Mouse (Mus musculus): ENCODE results near the gene Tab2. TPM values are rescaled to one million over a fixed set of nuclear protein-coding genes. Genes with fewer than 3 reads are reported as not detected.

Gene Tab2
- total RNA-seq (2015) (290 and 301 TPM in 2 replicates), total RNA-seq (2017) (105 and 120 TPM in 2 replicates)

DNA sequence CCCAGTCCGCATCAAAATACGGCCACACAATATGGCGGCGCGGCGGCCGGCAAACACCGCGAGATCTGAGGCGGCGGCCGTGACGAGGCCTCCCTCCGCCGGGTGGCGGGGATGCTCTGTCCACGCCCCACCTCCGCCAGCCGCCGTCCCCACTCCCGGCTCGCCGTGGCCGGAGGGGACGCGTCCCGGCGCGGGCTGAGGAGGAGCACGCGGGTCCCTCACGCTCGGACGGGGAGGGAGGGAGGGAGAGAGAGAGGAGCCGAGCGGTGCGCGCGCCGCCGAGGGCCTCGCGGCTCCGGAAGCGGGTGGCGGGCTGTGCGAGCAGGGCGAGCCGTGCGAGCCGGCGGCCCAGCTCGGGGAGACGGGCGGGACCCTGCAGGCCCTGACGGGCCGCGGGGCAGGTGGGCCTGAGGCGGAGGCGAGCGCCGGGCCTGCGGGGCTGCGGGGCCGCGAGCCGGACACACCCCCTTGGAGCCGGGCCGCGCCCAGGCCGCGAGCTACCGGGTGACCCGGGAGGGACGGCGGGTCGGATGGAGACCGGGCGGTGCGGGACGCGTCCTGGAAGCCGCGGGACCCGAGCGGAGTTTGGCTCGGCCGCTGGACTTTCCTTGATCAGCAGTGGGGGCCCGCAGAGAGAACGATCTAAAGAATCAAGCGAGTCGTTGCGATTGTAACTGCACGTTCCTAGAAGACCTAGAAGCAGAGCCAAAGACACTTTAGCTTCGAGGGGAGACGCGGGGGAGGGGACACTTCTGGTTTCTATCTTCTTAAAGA is at the start of gene Tab2:
Gene Tab2 (minus strand): TSS at position 3 of the 774 bp plus-strand sequence.
- peak; percentile 90 for ATAC-seq (ENCODE audit: poor library complexity, severe bottlenecking)

DNA sequence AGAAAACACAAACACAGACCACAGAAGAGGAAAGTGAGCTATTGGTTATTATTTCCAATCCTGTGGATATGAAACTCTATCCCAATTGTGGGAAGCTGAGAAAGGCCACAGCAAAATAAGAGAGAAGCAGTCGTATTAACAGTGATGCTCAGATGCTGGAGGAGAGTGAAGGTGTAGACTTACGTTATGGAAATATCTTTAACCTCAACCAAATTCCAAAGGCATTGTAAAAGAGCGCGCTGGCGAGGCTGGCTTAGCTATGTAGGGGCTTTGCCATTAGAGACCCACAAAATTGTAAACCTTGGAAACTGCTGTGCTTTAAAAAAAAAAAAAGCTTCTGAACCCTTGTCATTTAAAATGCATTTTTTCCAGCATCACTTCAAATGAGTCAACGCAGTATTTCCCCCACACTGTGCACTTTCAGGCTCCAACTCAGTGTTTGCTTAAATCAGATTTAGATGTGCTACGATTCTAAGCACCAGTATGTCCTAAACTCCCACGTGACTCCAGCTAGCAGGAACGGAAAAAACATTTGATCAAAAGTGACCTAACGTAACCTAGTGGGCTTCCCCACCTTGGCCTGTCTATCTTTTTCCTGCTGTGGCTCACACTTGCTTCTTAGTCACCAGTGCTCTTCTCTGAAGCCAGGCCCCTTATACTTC is 36.4 kb upstream of the Tab2 start:
- ATAC-seq (ENCODE audit: poor library complexity, severe bottlenecking) = no peak

DNA sequence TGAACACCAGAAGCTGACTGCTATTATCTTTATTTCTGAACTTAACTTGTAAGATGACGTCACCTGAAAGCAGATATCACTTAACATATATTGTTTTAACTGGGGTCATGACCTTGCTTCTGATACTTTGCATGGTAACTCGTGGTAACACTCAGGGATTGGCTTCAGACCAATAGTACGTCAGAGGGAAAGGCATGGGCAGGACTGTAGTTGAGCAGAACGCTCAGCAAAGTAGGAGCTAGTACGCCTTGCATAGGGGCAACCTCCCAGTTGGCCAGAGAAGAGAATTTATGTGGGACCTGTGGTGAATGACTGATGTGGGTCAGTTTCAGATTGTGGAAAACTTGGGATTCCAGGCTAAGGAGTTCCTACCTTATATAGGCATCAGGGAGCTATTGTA is 35.6 kb upstream of the Tab2 start:
- ATAC-seq (ENCODE audit: poor library complexity, severe bottlenecking) = no peak

DNA sequence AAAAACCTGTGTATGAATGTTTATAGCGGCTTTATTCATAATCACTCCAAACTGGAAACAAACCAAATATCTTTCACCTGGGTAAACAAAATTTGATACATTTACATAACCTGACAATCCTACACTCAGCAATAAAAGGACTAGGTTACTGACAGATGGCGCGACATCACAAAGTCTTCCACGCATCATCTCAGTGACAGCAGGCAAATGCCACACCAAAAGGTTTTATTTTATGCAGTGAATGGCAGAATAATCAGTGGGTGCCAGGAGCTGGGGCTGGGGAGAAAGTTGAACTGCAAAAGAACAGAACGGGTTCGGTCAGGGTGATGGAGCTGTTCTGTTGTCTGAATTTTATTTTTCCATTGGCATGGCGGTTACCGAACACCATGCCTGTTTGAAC is 31.5 kb upstream of the Tab2 start:
- ATAC-seq (ENCODE audit: poor library complexity, severe bottlenecking) = no peak

DNA sequence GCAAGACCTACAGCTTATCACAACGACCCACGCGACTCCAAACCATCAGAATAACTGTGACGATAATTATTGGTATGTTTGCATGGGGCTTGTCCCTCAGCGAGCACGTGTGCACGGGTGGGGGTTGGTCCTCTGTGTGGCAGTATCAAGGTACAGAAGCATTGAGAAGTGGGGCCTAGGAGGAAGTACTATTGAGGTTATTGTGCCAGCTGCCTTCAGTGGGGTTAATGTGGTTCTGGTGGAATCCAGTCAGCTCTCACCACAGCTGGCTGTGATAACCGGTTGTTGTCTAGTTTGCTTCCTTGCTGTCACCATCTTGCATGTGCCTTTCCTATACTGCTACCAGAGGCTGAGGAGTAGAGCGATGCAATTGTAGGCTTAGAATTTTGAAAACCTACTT is 20.4 kb upstream of the Tab2 start:
- ATAC-seq (ENCODE audit: poor library complexity, severe bottlenecking) = peak; percentile 91

DNA sequence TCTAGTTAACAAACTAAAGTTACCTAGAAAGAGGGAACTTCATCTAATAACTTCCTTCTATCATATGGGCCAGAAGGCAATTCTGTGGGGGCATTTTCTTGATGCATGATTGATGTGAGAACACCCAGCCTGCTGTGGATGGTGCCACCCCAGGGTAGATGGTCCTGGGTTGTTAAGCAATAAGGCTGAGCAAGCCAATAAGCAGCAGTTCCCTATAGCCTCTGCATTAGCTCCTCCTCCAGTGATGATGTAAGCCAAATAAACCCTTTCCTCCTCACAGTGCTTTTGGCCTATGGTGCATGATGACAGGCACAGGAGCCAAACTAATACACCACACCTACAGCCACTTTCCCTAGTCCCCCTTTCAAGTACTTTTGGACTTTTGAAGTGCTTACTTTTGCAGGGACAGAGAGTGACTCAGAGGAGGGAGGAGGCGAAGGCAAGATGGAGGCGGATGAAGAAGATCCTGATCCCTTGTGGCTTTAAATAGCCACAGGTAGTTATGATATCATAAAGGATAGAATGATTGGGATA is 12.8 kb upstream of the Tab2 start:
- ATAC-seq (ENCODE audit: poor library complexity, severe bottlenecking) = peak; percentile 68

DNA sequence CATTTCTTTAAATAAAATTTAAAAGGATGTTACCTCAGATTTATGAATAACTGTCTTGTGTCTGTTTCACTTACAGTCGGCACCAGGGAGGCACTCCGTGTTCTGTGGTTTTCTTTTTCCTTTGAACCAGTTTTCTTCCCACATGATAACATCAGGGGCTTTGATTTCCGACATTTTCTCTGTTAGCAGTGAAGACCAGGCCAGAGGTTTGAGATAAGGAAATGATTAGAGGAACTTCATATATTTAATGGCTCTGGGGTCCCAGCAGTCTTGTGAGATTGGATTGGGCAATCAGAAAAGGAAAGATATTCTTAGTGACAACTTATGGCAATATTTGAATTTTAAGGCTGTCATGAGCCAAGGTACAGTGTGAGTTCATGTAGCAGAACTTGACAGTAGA is 11.1 kb upstream of the Tab2 start:
- ATAC-seq (ENCODE audit: poor library complexity, severe bottlenecking) = no peak

DNA sequence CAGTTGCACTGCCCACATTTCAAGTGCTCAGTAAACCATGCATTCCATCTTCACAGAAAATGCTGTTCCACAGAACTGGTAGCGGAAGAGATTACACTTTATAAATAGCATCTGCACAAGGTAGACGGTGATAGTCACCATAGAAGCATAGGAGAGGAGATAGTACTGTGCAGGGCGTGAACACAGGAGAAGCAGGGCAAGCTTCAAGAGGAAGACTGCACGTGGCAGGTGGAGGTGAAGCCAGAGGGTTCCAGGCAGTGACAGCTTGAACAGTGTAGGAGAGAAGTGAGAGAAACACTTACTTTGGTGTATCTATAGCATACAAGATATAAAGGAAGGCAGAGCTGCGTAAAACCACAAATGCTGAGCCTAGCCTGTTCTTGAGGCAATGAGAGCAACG is 3.0 kb upstream of the Tab2 start:
- no peak for ATAC-seq (ENCODE audit: poor library complexity, severe bottlenecking)

DNA sequence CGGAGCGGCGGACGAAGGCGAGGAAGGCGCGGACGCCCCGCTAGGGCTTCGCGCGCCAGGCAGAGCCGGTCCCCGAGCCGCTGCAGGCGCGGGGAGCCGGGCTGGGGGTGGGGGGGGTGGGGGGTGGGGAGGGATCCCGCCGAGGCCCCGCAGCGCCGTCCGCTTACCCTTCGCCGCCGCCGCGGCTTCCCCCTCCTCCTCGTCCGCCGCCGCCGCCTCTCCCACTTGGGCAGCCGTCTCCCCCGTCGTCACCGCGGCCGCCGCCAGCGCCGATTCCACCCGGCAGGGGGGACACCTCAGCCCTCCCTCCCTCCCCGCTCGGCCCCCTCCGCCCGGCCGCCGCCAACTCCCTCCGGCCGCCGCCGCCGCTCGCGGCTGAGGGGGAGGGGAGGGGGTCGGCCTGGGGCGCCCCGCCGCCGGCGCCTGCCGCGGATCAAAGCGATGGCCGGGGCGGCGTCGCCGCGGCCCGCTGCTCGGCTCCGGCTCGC is 352 bp downstream of the Tab2 start:
- peak; percentile 14 for ATAC-seq (ENCODE audit: poor library complexity, severe bottlenecking)

DNA sequence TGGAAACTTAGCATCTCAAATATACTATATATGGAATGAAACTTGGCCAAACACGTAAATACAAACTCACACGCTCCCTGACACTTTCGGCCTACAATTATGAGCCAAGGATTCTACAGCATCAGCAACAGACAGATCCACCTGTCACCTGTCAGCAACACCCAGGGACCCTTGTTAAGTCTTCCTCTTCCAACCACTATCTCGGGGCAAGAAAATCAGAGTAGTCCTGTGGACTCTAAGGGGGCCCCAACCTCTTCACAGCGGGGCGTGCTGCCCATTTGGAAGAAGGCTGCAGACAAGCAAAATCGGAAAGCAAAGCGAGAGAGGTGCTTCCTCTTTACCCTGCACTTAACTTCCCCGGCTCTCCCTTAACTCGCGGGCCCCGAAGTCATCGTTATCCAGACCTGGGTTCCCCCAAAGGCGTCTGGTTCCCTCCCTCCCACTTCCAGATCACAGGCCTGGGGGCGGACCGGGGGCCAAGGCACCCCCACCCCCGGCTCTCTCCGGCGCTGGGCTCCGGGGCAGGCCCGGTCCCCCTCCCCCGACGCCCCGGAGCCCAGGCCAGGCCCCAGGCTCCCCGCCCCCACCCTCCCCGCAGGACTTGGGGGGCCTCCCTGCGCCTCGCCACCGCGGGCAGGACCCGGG is 919 bp downstream of the Tab2 start:
- ATAC-seq (ENCODE audit: poor library complexity, severe bottlenecking) = peak; percentile 48

DNA sequence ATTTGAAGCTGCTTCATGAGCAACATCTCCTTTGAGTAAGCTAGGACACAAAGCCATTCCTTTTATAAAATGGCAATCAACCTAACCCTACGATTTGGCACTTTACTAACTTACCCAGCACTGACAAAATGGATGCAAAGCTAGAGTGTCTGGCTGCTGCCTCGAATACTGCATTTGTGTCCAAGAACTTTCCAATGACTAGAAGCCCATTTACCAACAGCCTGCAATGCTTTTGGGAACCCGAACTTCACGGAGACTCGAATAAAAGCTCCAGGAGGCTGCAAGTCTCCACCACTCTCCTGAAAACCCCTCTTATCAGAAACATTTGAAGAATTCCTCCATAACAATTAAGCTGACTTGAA is 1.4 kb downstream of the Tab2 start:
- no peak for ATAC-seq (ENCODE audit: poor library complexity, severe bottlenecking)

DNA sequence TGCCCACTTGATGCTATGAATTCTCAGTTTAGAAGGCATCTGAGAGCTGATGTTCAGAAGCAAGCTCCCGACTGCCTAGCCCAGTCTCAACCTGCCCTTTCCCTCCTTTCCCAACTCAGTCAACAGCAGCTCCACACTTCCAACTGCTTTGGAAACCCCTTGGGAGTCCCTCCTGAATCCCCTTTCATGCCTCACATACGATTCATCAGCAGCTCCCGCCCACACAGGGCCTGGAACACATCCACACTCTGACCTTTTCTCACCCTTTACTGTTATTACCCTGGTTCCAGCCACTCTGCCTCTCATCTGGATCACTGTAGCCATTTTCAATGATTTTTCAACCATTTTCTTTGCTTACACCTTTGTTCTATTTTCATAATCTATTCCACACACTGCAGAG is 13.0 kb downstream of the Tab2 start:
- ATAC-seq (ENCODE audit: poor library complexity, severe bottlenecking) = no peak

DNA sequence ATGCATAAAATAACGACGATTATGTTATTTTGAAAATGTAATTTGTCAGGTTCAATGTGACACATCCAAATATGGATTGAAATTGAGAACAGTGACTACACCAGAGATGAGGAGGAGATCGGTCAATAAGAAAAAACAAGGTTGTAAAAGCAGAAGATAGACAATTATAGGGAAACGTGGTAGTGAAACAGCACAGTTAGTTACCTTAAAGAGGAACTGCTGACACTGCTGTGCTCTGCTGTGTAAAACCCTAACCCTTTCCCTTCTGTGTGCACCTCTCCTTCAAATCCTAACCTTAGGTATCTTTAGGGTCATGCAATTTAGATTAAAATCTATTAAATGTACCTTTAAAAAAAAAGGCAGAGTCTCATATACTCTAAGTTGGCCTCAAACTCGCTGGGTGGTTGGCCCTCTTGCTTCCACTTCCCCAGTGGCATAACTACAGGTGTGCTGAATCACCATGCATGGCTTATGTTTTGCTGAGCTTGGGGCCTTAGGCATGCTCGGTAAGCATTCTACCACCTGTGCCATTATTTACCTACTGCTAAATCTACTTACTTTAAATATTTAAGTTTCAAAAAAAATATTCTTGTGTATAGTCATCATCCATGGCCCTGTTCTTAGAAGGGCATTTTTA is 19.4 kb downstream of the Tab2 start:
- peak; percentile 89 for ATAC-seq (ENCODE audit: poor library complexity, severe bottlenecking)

DNA sequence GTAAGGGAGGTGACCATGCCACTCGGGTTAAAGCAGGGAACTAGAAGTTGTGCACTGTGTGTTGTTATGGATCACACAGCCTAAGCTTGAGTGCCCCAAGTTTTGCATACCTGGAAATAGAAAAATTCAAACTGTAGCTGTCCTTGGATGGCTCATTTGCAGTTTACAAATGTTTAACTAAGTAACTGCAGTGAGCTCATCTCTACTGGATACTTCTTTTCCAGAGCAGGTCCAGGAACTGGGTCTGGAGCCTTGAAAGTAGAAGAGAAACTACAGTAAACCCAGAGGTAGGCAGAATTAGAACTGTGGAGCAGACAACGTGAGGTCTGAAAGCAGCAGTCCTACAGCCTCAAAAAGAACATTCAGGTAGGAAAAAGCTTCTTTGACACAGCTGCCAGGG is 23.1 kb downstream of the Tab2 start:
- no peak for ATAC-seq (ENCODE audit: poor library complexity, severe bottlenecking)

DNA sequence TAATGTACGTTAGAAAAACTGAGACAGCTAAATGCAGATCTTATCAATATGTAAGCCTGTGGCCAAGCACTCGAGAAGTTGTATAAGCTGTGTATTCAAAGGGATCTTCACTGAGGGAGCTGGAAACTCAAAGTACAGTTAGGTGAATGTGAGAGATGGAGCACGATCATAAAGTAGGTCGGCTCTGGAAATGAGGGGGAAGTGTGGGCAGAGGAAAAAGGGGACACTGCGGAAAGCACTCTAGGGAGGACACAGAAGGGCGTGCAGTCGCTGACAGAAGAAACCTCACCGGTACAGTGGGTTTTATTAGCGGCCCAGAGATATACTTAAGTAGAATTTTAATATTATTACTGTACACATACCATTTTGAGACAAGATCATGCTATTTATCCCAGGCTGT is 27.0 kb downstream of the Tab2 start:
- no peak for ATAC-seq (ENCODE audit: poor library complexity, severe bottlenecking)

DNA sequence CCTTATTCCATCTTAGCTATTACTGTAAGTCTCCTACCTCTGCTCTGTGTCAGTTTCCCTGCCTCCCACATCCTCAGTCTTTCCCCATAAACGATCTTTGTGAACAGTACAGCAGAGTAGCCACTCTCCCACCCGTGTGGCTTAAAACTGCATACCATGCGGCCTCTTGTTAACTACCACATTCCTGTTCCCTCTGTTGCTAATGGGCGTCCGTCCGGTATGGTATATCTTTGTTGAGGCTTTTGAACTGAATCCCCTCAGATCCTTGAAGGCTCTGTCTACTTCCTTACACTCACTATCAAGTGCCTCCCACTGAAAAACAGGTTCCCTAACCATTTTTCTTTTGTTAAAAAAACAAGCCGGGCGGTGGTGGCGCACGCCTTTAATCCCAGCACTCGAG is 30.5 kb downstream of the Tab2 start:
- no peak for ATAC-seq (ENCODE audit: poor library complexity, severe bottlenecking)

DNA sequence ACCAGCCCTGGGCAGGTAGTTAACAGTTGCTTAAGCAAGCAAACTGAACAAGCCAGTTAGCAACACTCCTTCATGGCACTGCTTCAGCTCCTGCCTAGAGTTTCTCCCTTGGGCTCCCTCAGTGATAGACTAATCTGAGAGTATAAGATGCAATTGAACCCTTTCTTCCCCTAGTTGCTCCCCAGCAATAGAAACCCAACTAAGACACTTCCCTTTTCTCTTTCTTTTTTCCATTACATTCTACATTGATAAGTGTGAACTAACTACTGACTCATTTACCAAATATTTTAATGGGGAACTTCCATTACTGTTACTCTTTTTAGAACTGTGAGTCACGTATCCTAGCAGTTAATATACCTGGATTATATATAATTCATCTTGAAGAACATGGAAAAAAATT is 32.6 kb downstream of the Tab2 start:
- ATAC-seq (ENCODE audit: poor library complexity, severe bottlenecking) = no peak

DNA sequence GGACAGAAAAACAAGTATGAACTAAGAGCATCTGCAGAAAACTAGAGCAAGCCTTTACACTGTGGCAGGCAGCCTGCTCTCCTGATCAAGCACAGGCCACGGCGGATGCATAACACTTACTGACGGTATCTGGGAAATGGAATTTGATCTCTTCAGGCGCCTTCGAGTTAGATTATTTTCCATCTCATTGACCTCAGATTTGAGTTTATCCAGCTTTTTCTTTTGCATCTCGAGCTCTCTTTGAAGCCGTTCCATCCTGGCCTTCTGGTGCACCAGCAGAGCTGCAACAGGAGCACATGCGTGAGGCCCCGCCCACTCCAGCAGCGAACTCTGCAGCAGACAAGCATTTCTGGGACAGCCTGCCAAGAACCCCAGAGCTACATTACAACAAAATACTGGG is 44.8 kb downstream of the Tab2 start:
- ATAC-seq (ENCODE audit: poor library complexity, severe bottlenecking) = no peak

DNA sequence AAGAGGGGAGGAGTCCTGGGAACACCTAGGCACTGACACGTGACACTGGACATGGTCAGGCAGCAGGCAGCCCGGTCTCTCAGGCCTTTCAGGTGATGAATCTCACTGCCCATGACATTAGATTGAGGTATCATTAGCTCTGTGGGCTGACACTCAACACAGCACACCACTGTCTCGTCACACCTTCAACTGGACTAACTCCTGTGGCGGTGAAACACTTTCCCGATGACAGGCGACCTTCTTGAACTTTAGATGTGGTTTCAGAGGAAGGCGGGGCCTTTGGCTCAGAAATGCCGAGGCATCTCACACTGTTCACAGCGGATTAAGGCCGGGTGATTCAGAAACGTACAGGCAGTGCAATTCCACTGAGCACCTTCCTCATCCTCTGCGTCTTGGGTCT is 48.9 kb downstream of the Tab2 start:
- ATAC-seq (ENCODE audit: poor library complexity, severe bottlenecking) = peak; percentile 40

DNA sequence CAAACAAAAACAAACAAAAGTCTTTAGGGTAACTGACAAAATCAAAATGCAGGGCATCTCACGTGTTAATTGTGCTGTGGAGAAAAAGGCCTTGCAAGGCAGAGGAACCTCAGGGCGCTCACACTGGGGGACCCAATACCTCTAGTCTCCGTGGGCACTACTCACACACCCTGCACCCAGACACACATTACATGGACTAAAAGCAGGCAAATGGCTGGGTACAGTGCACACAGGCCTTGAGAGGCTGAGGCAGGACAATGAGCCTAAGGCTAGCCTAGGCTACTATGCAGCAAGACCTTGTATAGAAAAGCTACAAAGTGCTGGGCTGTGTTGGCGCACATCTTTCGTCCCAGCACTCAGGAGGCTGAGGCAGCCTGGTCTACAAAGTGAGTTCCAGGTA is 51.9 kb downstream of the Tab2 start:
- ATAC-seq (ENCODE audit: poor library complexity, severe bottlenecking) = no peak
